Mouse (Mus musculus) urinary bladder, postnatal 36 days (tissue): ENCODE measurements around the gene Ipo9.
A peak's percentile ranks its signal among the peaks of the same experiment; 100 is the strongest.

ENCODE experiments used
- DNase-seq, 2 experiments: peaks; one replicate each; pipeline ENCODE4 v3.0.0; 2022; ENCODE audit warnings: low spot score in 2 of 2, mixed read lengths in 1 of 2

Ipo9 gene

DNA sequence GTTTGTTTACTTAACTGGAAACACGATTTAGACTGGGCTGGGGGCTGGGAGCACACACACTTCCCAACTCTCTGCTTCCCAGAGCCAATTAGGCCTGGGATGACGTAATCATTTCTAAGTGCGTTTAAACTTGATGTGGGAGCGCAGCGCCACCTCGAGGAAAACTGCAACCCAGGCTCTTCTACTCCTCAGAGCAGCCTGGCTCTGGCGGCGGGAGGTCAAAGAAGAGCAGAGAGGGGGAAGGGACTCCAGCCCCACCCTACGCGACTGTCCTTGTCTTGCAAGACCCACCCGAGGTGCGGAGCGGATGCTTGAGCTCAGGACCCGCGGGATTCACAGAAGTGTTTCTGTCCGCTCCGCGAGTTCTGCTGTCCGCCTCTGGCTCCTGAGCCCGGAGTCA lies 62.1 kb downstream of the Ipo9 start:
- DNase-seq: peak; percentile 81 to 86

DNA sequence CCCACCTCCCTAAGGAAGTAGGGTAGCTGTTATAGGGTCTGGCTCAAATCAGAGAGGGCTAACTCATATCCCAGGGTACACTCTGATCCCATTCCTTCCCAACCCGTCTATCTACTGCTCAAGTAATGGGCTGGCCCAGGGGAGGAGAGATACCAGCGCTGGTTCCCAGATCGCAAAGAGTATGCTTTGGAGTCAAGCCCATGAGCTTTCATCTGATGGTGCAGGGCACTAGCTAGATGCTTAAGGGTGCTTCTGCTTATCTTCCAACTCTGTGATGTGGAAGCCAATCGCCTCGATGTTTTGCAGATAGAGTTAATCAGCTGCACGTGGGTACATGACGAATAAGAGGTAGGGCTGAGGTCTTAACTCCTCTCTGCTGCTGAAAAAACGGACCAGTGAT lies 62.7 kb downstream of the Ipo9 start:
- no peak for DNase-seq

DNA sequence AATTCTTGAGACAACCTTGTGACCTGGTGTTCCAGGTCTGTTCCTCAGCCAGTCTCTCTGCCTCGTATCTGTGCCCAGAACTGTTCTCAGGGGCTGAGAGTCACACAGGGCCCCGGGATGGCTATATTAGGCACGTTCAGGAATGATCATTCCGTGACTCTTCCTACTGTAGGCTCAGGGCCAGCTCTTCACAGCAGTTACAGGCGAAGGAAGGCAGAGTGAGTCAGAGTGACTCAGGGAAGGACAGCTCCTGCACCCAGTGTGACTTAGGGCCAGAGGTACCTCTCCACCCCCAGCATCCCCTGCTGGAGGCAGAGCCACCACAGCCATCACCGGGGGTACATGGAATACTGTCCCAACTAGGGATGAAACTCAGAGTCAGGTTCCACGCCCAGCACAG lies 63.3 kb downstream of the Ipo9 start:
- DNase-seq: no peak

DNA sequence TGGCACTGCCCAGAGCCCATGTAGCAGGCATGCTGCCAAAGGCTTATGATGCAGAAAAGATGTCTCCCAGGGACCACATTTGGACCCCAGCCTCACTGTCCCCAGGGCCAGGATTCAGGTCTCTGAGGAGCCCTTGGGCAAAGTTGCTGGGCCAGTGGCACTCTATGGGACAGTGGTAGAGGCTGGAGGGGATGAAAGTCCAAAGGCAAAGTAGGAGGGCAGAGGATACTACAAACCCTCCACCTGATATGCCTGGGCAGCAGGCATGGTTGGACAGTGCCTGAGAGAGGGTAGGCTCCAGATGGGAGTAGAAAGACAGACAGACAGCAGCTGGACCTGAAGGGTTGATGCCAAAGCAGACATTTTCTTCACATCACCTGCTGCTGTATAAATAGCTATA lies 63.9 kb downstream of the Ipo9 start:
- DNase-seq: no peak

DNA sequence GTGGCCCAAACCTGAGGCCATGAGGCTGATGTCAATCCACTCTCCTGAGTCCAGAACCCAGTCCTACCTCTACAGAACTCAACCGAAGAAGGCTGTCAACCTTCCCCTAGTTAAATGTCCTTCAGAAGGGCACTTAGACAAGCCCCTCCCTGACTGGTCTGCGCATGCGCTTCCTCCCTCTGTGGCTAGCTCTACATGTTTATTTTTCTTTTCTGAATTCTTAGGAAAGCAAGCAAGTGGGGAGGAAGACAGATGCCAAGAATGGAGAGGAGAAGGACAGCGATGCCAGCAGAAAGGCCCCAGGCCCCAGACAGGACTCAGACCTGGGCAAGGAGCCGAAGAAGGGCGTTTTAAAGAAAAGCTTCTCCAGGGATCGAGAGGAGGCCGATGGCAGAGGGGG lies 66.9 kb downstream of the Ipo9 start:
- DNase-seq: no peak

DNA sequence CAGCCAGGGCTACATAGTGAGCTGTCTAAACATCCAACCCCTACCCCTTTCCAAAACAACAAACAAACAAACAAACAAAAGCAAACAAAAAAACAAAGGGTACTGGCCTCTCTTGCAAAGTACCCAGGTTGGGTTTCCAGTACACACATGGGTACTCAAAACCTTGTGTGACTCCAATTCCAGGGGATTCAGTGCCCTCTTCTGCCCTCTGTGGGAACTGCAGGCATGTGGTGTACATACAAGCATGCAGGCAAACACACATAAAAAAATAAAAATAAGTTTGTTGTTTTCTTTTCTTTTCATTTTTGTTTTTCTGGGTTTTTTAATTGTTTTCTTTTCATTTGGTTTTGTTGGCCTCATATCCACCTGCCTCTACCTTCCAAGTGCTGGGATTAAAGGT lies 68.2 kb downstream of the Ipo9 start:
- no peak for DNase-seq

DNA sequence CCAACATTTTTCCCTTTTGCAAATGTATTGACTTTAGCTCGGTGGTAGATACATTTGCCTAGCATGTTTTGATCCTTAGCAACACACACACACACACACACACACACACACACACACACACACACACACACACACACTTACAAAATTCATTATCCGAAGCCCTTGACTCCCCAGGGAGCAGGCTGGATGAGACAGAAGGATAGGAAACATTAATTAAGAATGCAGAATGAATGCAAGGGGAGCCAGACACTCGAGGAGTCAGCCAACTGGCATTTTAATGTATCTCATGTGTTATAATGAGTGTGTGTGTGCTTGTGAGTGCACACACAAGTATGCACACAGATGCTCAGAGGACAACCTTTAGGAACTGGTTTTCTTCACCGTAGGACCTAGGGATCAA lies 68.8 kb downstream of the Ipo9 start:
- no peak for DNase-seq

DNA sequence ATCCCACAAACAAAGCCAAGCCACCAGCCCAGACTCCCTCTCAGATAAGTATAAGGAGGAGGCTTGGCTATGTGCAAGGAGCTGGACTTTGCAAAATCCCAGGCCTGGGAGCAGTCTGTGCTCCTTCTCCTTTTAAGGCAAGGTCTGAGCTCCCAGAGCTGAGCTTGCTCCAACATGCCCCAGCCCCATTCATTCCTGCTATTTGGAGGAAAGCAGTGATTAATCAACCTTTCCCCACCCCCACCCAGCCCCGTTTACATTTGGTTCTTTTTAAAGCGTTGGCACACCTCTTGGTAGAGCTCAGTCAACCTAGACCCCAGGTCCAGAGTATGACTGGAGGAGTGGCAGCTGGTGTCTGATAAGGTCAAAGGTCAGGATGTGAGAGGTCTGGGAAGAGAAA lies 71.2 kb downstream of the Ipo9 start:
- peak in 1 of 2 experiments; percentile 26 for DNase-seq

DNA sequence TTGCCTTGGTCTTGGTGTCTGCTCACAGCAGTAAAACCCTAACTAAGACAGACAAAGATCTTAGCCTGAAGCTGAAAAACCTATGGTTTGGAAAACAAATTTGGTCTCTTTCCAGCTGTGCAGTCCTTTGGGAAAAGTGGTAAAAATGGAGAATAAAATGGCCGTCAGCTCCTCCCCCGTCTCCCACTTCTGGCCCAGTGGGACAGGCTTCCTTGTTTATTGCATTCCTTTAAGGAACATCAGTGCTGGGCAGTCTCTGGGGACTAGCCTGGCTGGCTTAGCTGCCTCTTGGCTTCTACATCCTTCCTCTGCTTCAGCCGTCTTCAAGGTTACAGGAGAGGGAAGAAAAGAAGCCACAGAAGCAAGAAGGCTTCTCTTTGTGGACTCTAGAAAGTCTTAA lies 78.3 kb downstream of the Ipo9 start:
- peak in 1 of 2 experiments; percentile 59 for DNase-seq

DNA sequence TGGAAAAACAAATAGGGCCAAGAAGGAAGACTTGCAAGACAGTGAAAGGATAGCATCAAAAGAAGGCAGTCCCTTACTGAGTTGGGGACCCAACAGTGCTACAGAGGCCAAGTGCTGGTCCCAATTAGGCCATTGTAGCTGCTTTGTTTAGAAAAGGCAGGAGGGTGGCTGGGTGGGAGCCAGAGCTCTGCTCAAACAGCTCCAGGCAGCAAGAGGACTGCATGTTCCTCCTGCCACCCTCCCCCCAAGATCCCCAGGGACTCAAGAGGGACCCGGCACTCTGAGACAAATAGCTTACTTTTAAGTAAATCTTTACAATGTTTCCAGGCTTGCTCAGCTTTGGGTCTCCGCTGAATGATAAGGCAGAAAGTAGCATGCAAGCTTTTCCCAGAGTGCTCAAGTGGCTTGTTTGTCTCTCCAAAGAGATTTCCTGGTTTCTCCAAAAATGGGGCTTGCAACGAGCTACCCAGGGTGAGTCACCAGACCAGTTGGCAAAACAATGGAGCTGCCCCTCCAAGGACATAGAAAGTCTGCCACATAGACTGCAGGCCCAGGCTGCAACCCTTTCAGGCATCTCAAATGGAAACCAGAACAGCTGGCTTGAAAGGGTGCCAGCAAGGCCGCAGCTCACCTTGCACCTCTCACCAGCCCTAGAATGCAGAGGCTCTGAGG lies 82.7 kb downstream of the Ipo9 start:
- peak in 1 of 2 experiments; percentile 26 for DNase-seq

DNA sequence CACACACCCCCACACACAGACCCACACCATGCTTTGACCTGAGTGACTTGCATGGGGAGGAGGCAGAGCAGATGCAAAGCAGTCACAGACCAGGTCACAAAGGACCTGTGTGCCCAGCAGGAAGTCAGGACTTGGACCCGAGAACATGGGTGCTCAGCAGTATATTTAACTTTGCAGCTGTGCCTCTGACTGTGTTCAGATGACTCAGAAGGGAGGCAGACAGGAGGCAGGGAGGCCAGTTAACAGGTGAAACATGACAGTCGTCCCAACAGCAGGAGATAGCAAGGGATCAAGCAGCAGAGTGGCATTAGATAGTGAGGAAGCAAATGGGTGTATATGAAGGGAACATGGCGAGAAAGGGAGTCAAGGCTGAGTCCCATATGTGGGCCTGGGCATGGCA lies 83.4 kb downstream of the Ipo9 start:
- DNase-seq: no peak

DNA sequence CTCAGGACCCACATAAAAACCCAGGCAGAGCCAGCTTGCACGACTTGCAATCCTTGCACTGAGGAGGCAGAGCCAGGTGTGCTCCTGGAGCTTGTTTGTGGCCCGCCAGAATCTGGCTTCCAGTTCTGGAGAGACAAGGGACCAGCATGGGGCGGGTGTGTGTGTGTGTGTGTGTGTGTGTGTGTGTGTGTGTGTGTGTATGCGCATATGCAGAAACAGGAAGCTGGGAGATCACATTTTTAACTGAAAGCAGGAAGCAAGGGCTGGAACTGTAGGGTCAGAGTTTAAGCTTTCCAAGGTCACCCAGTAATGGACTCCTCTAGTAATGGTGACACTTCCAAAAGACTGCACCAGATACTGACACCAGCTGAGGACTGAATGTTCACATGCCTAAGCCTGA lies 86.3 kb downstream of the Ipo9 start:
- no peak for DNase-seq

DNA sequence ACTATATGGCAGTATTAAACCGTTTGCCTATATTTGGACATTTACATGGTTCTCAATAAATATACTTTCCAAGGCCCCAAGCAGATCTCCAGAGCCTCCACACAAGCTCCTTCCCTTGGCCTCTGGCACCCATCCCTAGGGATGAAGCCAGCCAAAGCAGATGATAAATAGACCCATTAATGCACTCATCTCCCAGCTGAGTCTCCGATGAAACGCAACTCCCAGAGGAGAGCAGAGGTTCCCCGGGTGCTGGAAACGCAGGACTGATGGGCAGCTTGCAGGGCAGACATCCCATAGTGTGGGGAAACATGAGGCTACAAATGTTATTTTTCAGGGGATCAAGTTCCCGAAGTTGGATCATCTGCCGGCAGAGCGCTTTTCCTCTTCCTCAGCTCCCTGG lies 88.4 kb downstream of the Ipo9 start:
- DNase-seq: no peak
